Mouse (Mus musculus): ENCODE measurements at regions not wholly inside any gene's neighbourhood (a gene's known extent, or its start where the extent isn't known, plus 50 kb on each side); places are given as distances from the start of the nearest gene placed in this dataset.

DNA sequence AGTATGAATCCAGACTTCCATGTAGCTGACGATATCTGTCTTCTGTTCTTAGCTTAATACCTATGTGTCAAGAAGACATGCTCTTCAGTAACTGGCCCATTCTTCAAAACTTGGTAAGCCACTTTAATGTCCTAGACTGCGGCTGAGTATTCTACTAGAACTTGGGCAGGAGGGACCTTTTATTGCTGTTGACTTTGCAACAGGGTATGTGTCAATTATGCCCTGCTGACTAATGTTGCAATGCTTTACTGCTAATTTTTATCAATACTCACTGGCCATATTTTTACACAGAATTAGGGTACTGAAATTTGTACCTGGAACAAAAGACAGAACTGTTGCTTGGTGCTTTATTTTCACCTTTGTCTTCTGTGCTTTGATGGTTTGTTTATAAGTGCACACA lies 746.9 kb downstream of the Ppargc1a start:
- H3K4me3 ChIP-seq = no peak overlapping the region
- no peak for ATAC-seq (ENCODE audit: low read depth)
- WGBS = 87% methylated on average over 2 of the region's 2 CpGs
- H3K27me3 ChIP-seq = no peaks in the 10 kb centered on the region
- H3K9ac ChIP-seq = no peak overlapping the region
- H3K4me2 ChIP-seq = no peak overlapping the region
- H3K4me1 ChIP-seq (replicated peaks) = no peaks in the 10 kb centered on the region
- H3K27ac ChIP-seq (replicated peaks) = no peak overlapping the region
- no peaks in the 10 kb centered on the region for H3K36me3 ChIP-seq
- no peaks in the 10 kb centered on the region for H3K9me3 ChIP-seq

DNA sequence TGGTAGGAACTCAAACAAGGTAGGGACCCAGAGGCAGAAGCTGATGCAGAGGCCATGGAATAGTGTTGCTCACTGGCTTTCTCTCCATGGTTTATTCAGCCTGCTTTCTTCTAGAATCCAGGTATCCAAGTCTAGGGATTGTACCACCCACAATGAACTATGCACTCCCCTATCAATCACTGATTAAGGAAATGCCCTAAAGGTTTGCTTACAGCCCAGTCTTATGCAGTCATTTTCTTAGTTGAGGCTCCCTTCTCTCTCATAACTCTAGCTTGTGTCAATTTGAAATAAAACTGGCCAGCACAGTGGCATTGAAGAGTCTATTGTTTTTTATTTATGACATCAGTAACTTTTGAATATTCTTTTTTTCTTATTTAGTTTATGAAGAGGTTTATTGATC lies 747.6 kb downstream of the Ppargc1a start:
- no peaks in the 10 kb centered on the region for H3K27me3 ChIP-seq
- no peak overlapping the region for H3K4me3 ChIP-seq
- H3K4me2 ChIP-seq = no peak overlapping the region
- no peak overlapping the region for H3K27ac ChIP-seq (replicated peaks)
- no peaks in the 10 kb centered on the region for H3K36me3 ChIP-seq
- no peaks in the 10 kb centered on the region for H3K4me1 ChIP-seq (replicated peaks)
- ATAC-seq (ENCODE audit: low read depth) = no peak
- H3K9me3 ChIP-seq = no peaks in the 10 kb centered on the region
- H3K9ac ChIP-seq = no peak overlapping the region

DNA sequence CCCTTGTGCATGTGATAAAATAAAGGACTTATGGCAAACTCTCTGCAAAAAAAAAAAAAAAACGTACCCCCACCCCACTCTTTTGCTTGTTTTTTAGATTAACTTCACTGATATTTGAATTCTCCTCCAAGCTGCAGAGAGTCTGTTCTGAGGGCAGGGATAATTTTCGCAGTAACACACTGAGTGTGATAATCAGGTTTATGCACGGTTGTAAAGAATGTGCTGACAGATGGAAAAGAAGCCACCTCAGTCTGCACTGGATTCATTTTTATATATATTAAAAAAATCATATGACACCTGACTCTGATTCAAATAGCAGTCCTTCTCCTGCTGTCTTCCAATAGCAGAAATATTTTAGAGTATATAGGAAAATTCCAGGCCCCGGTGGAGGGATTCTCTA lies 736.5 kb upstream of the Adgra3 start:
- H3K27me3 ChIP-seq = no peaks in the 10 kb centered on the region
- no peaks in the 10 kb centered on the region for H3K36me3 ChIP-seq
- H3K4me3 ChIP-seq = no peak overlapping the region
- no peak overlapping the region for H3K4me2 ChIP-seq
- ATAC-seq (ENCODE audit: low read depth) = no peak
- H3K9ac ChIP-seq = no peak overlapping the region
- peaks cover 10% of the 10 kb centered on the region for H3K4me1 ChIP-seq (replicated peaks)
- 0 out of 2 replicates have a peak overlapping the region, but pooled peaks have one; percentile 28 for H3K27ac ChIP-seq (replicated peaks)
- 53% methylated on average over 4 of the region's 4 CpGs for WGBS
- H3K9me3 ChIP-seq = no peaks in the 10 kb centered on the region

DNA sequence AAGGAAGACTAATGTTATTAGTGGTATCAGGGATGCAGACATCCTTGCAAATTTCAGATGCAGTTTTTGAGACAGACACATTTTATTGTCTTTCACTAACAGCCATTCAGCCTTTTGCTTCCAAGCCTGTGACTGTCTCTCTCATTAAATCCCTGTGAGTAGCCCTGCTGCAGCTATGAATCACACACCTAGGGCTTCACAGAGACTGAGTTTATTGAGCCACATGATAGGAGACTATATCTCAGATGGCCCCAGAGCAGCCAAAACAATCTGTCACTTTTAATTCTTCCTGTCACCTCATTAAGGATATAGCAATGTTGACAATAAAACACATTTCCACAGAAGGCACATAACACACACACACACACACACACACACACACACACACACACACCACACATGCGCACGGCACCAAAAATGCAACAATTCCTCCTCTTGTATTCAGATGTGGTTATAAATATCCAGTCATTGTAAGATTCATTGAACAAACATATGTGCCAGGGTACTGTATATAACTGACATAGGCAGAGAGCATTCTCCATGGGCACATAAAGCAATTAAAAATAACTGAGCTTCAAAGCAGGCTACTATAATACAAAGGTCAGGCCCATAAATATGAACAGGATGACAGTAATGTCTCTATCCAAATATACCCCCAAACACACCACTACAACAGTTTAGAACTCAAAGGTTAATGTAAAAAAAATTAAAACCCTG lies 735.8 kb upstream of the Adgra3 start:
- peak; percentile 94 for ATAC-seq (ENCODE audit: low read depth)

DNA sequence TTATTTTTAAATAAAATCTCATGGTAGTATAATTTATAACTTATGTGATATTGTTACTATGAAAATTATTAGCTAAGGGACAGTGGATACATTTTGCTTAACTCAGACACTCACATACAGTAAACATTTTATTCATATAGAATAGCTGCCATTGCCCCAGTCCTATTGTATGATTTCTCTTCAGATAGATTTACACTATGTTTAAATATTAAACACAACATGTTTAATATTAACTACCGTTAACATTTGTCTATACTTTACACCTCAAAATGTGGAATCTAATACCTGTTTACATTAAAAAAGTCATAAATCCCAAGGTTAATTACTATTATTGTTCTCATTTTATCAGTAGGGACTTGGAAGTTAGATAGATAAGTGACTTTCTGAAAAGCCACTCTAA lies 734.8 kb upstream of the Adgra3 start:
- no peak for ATAC-seq (ENCODE audit: low read depth)

More for the DNA sequence above, 735.8 kb upstream of the Adgra3 start:
- Histone ChIP-seq H3K27me3 (no peaks in the 10 kb centered on the region), H3K4me3 (no peak overlapping the region), H3K9me3 (no peaks in the 10 kb centered on the region), H3K4me2 (no peak overlapping the region), H3K27ac (replicated peaks) (peak overlapping the region; percentile 42; the same call in 1 of the 2 replicates), H3K4me1 (replicated peaks) (peaks cover 10% of the 10 kb centered on the region), H3K9ac (no peak overlapping the region), H3K36me3 (no peaks in the 10 kb centered on the region)
- WGBS = 60% methylated on average over 2 of the region's 2 CpGs

DNA sequence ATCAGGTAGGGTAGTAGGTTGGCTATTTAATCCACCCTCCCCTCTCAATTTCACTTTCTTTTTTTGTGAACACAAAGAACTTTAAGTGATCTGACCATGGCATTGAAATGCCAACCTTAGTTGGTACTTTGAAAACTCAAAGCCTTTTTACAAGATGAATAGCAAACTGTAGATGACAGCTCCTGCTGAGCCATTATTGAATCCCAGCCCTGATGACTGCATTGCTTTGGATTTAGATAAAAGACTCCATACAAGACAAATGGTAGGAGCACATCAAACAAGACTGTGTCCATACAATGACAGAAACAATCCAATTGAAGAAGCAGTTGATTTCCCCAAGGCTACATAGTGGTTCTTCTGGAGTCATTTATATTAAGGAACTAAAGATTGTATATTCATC lies 726.5 kb upstream of the Adgra3 start:
- no peak for ATAC-seq (ENCODE audit: low read depth)
- no peak overlapping the region for H3K4me3 ChIP-seq
- H3K9me3 ChIP-seq = no peaks in the 10 kb centered on the region
- H3K27ac ChIP-seq (replicated peaks) = no peak overlapping the region
- H3K27me3 ChIP-seq = no peaks in the 10 kb centered on the region
- no peak overlapping the region for H3K4me2 ChIP-seq
- H3K9ac ChIP-seq = no peak overlapping the region
- no peaks in the 10 kb centered on the region for H3K4me1 ChIP-seq (replicated peaks)
- no peaks in the 10 kb centered on the region for H3K36me3 ChIP-seq

More for the DNA sequence above, 734.8 kb upstream of the Adgra3 start:
- Histone ChIP-seq H3K9ac (no peak overlapping the region), H3K36me3 (no peaks in the 10 kb centered on the region), H3K27me3 (no peaks in the 10 kb centered on the region), H3K4me2 (no peak overlapping the region), H3K27ac (replicated peaks) (no peak overlapping the region), H3K4me3 (no peak overlapping the region), H3K9me3 (no peaks in the 10 kb centered on the region), H3K4me1 (replicated peaks) (peaks cover 10% of the 10 kb centered on the region)
- 95% methylated on average over 1 of the region's 1 CpGs for WGBS

DNA sequence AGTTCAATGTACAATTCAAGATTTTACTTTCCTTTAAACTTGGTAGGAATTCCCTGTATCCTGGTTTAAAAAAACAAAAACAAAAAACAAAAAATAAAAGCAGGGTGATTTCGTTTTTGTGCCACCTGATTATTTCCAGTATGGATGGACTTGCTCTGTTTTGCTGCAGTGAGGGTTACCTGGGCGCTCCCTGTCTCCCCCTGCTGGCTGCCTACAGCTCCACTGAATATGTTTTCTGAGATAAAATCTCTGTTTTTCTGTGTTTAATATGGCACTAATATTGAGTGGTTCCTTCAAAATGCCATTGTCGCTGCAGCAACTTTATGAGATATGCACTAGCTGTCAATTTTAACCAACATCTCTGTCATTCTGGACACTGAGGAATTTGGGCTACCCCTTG lies 720.3 kb upstream of the Adgra3 start:
- WGBS = 55% methylated on average over 3 of the region's 3 CpGs
- H3K36me3 ChIP-seq = no peaks in the 10 kb centered on the region
- no peaks in the 10 kb centered on the region for H3K27me3 ChIP-seq
- H3K27ac ChIP-seq (replicated peaks) = no peak overlapping the region
- H3K4me1 ChIP-seq (replicated peaks) = no peaks in the 10 kb centered on the region
- H3K9ac ChIP-seq = no peak overlapping the region
- ATAC-seq (ENCODE audit: low read depth) = no peak
- no peak overlapping the region for H3K4me3 ChIP-seq
- H3K9me3 ChIP-seq = no peaks in the 10 kb centered on the region
- H3K4me2 ChIP-seq = no peak overlapping the region

DNA sequence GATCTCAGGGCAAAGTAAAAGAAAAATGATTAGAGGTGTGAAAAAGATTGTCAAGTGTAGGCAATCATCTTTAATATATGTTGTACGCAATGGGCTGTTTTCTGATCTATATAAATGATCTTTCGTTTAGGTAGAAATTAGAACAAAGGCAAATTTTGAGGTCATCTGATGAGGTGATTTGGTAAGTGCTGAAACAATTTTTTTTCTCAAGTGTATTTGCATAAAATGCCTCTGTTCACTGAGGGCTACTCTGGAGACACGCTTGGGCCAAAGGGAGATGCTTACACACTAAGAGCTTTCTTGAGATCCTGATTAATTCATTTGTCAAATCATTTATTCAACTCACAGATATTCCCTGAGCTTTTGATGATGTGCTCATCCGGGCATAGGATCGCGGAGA lies 719.4 kb upstream of the Adgra3 start:
- WGBS = 89% methylated on average over 6 of the region's 6 CpGs

DNA sequence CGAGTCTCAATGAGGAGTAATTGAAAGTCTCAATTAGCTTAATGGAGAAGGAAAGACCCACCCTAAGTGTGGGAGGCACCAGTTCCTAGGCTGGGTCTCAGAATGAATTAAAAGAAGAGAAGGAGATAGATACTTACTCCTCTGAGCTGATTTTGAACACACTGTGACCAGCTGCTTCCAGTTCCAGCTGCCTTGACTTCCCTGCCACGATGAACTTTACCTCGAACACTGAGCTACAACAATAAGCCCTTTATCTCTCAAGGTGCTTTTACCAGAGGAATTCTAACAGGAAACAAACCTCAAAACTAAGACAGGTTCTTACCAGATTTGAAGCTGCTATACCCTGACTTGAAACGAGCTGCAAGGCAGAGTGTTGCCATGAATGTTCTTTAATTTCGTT lies 703.5 kb upstream of the Adgra3 start:
- Histone ChIP-seq H3K4me3 (no peak overlapping the region), H3K4me1 (replicated peaks) (no peaks in the 10 kb centered on the region), H3K9me3 (no peaks in the 10 kb centered on the region), H3K27ac (replicated peaks) (no peak overlapping the region), H3K36me3 (no peaks in the 10 kb centered on the region), H3K9ac (no peak overlapping the region), H3K4me2 (no peak overlapping the region), H3K27me3 (no peaks in the 10 kb centered on the region)
- ATAC-seq (ENCODE audit: low read depth) = no peak
- 81% methylated on average over 5 of the region's 5 CpGs for WGBS

More for the DNA sequence above, 719.4 kb upstream of the Adgra3 start:
- H3K36me3 ChIP-seq = no peaks in the 10 kb centered on the region
- H3K27me3 ChIP-seq = no peaks in the 10 kb centered on the region
- no peak for ATAC-seq (ENCODE audit: low read depth)
- H3K4me3 ChIP-seq = no peak overlapping the region
- no peaks in the 10 kb centered on the region for H3K9me3 ChIP-seq
- H3K4me1 ChIP-seq (replicated peaks) = no peaks in the 10 kb centered on the region
- H3K27ac ChIP-seq (replicated peaks) = no peak overlapping the region
- no peak overlapping the region for H3K4me2 ChIP-seq
- H3K9ac ChIP-seq = no peak overlapping the region

DNA sequence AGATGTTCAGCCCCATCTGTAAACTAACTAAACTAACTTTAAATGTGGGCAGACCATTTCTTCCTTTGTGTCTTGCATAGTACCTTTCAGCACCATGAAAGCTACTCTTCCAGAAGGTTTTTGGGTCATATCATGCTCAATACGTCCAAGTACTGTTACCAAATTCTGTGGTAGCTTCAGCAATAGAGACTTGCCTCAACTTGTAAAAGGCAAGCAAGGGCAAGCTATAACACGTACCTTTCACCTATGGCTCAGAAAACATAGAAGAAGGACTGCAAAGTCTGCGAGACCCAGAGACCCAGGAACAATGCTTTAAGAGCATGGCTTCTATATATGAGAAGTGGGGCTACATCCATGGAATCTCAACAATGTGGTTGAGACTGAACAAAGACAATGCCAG lies 701.6 kb upstream of the Adgra3 start:
- H3K27me3 ChIP-seq = no peaks in the 10 kb centered on the region
- H3K4me3 ChIP-seq = no peak overlapping the region
- no peaks in the 10 kb centered on the region for H3K9me3 ChIP-seq
- no peak for ATAC-seq (ENCODE audit: low read depth)
- no peak overlapping the region for H3K4me2 ChIP-seq
- no peaks in the 10 kb centered on the region for H3K36me3 ChIP-seq
- H3K9ac ChIP-seq = no peak overlapping the region
- 90% methylated on average over 3 of the region's 3 CpGs for WGBS
- H3K4me1 ChIP-seq (replicated peaks) = no peaks in the 10 kb centered on the region
- no peak overlapping the region for H3K27ac ChIP-seq (replicated peaks)

DNA sequence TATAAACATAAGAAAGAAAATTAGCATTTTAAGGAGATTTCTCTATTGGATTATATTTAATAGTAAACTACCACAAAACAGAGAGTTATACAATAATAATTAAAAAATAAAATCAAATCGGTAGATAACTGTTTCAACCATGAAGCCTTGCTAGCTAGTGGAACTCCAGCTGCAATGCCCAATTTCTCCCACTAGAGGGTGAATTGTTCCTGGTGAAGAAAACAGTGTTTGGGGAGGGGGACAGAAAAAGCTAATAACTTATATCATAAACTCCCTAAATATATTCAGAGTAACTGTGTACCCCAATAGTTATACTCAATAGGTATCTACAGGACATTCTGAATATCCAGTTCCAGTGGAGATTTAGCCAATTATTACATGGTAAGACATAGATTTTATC lies 694.0 kb upstream of the Adgra3 start:
- H3K27me3 ChIP-seq = 0 out of 2 replicates have a peak, but pooled peaks cover 3% of the 10 kb centered on the region
- WGBS = 78% methylated on average over 1 of the region's 1 CpGs
- H3K36me3 ChIP-seq = no peaks in the 10 kb centered on the region
- H3K4me2 ChIP-seq = no peak overlapping the region
- H3K27ac ChIP-seq (replicated peaks) = no peak overlapping the region
- H3K9ac ChIP-seq = no peak overlapping the region
- H3K9me3 ChIP-seq = no peaks in the 10 kb centered on the region
- no peaks in the 10 kb centered on the region for H3K4me1 ChIP-seq (replicated peaks)
- H3K4me3 ChIP-seq = no peak overlapping the region
- ATAC-seq (ENCODE audit: low read depth) = no peak

DNA sequence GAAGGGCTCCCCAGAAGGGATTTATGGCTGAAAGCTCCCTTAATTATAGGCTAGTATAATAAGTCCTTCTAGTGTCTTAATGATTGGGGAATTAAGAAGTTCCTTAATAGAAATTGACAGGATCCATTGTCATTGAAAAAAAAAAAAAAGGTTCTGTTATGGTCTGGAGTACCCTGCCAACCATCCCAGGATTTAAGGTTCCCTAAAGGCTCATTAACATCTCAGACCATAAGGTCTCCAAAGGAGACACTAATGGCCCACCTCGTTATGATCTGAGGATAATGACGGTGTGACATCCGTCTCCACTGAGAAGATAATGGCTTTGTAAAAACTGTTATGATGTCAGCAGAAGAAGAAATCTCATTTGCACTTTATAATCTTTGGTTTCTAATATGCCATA lies 692.6 kb upstream of the Adgra3 start:
- 23% methylated on average over 3 of the region's 3 CpGs for WGBS
- H3K27ac ChIP-seq (replicated peaks) = no peak overlapping the region
- no peak overlapping the region for H3K4me3 ChIP-seq
- H3K9me3 ChIP-seq = no peaks in the 10 kb centered on the region
- 0 out of 2 replicates have a peak, but pooled peaks cover 3% of the 10 kb centered on the region for H3K27me3 ChIP-seq
- ATAC-seq (ENCODE audit: low read depth) = no peak
- no peak overlapping the region for H3K4me2 ChIP-seq
- no peaks in the 10 kb centered on the region for H3K36me3 ChIP-seq
- no peak overlapping the region for H3K9ac ChIP-seq
- H3K4me1 ChIP-seq (replicated peaks) = no peaks in the 10 kb centered on the region

DNA sequence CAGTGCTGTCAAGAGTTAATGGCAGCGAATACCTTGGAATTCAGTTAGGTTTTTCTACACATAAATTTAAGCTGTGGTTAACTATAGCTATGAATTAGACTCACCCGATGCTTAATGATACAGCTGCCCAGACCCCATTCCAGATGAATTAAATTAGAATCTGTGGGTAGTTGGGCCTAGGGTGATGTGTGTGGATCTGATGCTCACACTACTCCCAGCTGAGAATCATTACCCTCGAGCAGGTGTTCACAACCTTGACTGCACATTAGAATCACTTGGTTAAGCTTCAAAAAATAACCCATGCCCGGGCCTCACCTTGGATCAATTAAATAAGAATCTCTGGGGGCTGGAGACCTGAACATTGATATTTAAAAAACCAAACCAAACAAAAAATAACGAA lies 684.2 kb upstream of the Adgra3 start:
- H3K4me1 ChIP-seq (replicated peaks) = no peaks in the 10 kb centered on the region
- no peak for ATAC-seq (ENCODE audit: low read depth)
- H3K27ac ChIP-seq (replicated peaks) = no peak overlapping the region
- no peaks in the 10 kb centered on the region for H3K9me3 ChIP-seq
- H3K27me3 ChIP-seq = no peaks in the 10 kb centered on the region
- H3K9ac ChIP-seq = no peak overlapping the region
- 56% methylated on average over 5 of the region's 5 CpGs for WGBS
- H3K4me3 ChIP-seq = no peak overlapping the region
- H3K4me2 ChIP-seq = no peak overlapping the region
- H3K36me3 ChIP-seq = no peaks in the 10 kb centered on the region

Data from neural tube, embryonic 13.5 days (tissue).